ENCODE assay signal across 11 mouse cellular contexts in genomic region chr5:106758036-106758435, GRCm38 (mm10).
A peak's percentile ranks its signal among the peaks of the same experiment; 100 is the strongest.
DNase-seq lines count a peak whose midpoint lies in the region; ATAC-seq lines count a peak whose summit lies in the region.
"Had no signal": no experiment of that assay in that cellular context is flagged by ENCODE, and none has a peak within 500 bp of the region (broad histone marks: within the 10 kb centered on the region; RNA-seq: fewer than 3 reads in every experiment).

No protein-coding gene starts in this region.

- no peak for ATAC-seq in CD4-positive, CD25-positive, alpha-beta regulatory T cell, adult 4 months
- ATAC-seq in limb, embryonic 11.5 days (ENCODE audit: insufficient number of reproducible peaks, low FRiP score, low TSS enrichment, low read depth) = no peak
- ATAC-seq: liver, postnatal 0 days had no signal

- H3K27ac ChIP-seq in forebrain, embryonic 10.5 days = peak overlapping the region; percentile 84; the same call in 1 of the 2 replicates
- no peak overlapping the region for H3K27ac ChIP-seq in limb, embryonic 11.5 days (replicated peaks; ENCODE audit: low read depth, low read length)

- H3K36me3 ChIP-seq in forebrain, embryonic 10.5 days (replicated peaks) = no peaks in the 10 kb centered on the region
- no peaks in the 10 kb centered on the region for H3K36me3 ChIP-seq in limb, embryonic 11.5 days (ENCODE audit: control insufficient read depth, insufficient read depth, low read length)

- peaks cover 23% of the 10 kb centered on the region for H3K4me1 ChIP-seq in forebrain, embryonic 10.5 days
- peaks cover 9% of the 10 kb centered on the region for H3K4me1 ChIP-seq in limb, embryonic 11.5 days (ENCODE audit: control insufficient read depth, insufficient read depth, low read length)

- H3K9me3 ChIP-seq in forebrain, embryonic 10.5 days = no peaks in the 10 kb centered on the region
- H3K9me3 ChIP-seq in limb, embryonic 11.5 days (ENCODE audit: control insufficient read depth, low read length) = no peaks in the 10 kb centered on the region

- H3K9ac ChIP-seq in limb, embryonic 11.5 days (ENCODE audit: low read length) = no peak overlapping the region
- H3K9ac ChIP-seq: liver, postnatal 0 days had no signal

- 5% methylated on average over 15 of the region's 16 CpGs for WGBS in forebrain, embryonic 10.5 days
- WGBS in limb, embryonic 11.5 days = 8% methylated on average over 16 of the region's 16 CpGs

- intact Hi-C loops in left cerebral cortex, postnatal 36 days (cut with DNase I) = no loop called here
- intact Hi-C loops in gastrocnemius, postnatal 14 days (cut with DNase I; ENCODE audit: low total_unique reads) = no loop called here

- H3K4me3 ChIP-seq in forebrain, embryonic 10.5 days = peak overlapping the region; percentile 49
- no peak overlapping the region for H3K4me3 ChIP-seq in limb, embryonic 11.5 days (ENCODE audit: low read depth, low read length)

- DNase-seq in CD4-positive, CD25-positive, alpha-beta regulatory T cell, adult 2 months (ENCODE audit: low read depth, low spot score) = peak; percentile 1
- DNase-seq in forebrain, embryonic 10.5 days (ENCODE audit: extremely low spot score, low spot score) = no peak
- DNase-seq in limb, embryonic 11.5 days (ENCODE audit: low spot score) = no peak
- peak; percentile 58 to 66 for DNase-seq in thymus, adult 18-20 months
- no peak for DNase-seq in testis, postnatal 10 days (ENCODE audit: low spot score)
- DNase-seq in left cerebral cortex, postnatal 36 days (ENCODE audit: low spot score in 2 of 2) = no peak
- DNase-seq in gastrocnemius, postnatal 14 days = no peak
- DNase-seq: heart, postnatal 4 days; layer of hippocampus, postnatal 36 days; liver, postnatal 0 days had no signal

- H3K27me3 ChIP-seq in forebrain, embryonic 10.5 days (ENCODE audit: poor library complexity, severe bottlenecking) = peaks cover 48% of the 10 kb centered on the region
- peaks cover 10% of the 10 kb centered on the region; the same call in 1 of the 2 replicates for H3K27me3 ChIP-seq in limb, embryonic 11.5 days (ENCODE audit: control insufficient read depth, insufficient read depth, low read length)

- H3K4me2 ChIP-seq in limb, embryonic 11.5 days (ENCODE audit: low read depth, severe bottlenecking) = peak overlapping the region; percentile 47

Comparison
In these comparisons a context has a peak if more than half of its experiments do, and no peak if none do; other contexts are left out.
1. DNase-seq: peak in CD4-positive, CD25-positive, alpha-beta regulatory T cell, adult 2 months (single experiment) and thymus, adult 18-20 months (2 of 2); none in forebrain, embryonic 10.5 days (single experiment), limb, embryonic 11.5 days (single experiment), testis, postnatal 10 days (single experiment), left cerebral cortex, postnatal 36 days (0 of 2) and gastrocnemius, postnatal 14 days (single experiment).